Mouse (Mus musculus) myocyte (in vitro differentiated cells): ENCODE data around the gene Atl3. TPM values are rescaled to one million over a fixed set of nuclear protein-coding genes. Genes with fewer than 3 reads are reported as not detected.

Source experiments
- H3K27me3 ChIP-seq: one replicate; pipeline ENCODE4 v1.6.1; 2011; ENCODE audit not compliant: control insufficient read depth, insufficient read depth, insufficient read length
- H3K36me3 ChIP-seq: one replicate; pipeline ENCODE4 v1.6.1; 2011; ENCODE audit not compliant: control insufficient read depth, insufficient read depth
- H3K4me2 ChIP-seq: one replicate; pipeline ENCODE4 v1.6.1; 2011; ENCODE audit warnings: low read depth, control low read depth
- H3K4me3 ChIP-seq: one replicate; pipeline ENCODE4 v1.5.1; 2011; ENCODE audit warnings: mild to moderate bottlenecking, control low read depth, moderate library complexity
- H3K79me2 ChIP-seq: one replicate; pipeline ENCODE4 v1.6.1; 2011; ENCODE audit not compliant: control insufficient read depth, insufficient read depth
- H3ac ChIP-seq: one replicate; pipeline ENCODE4 v1.6.1; 2011; ENCODE audit not compliant: control insufficient read depth, insufficient read length
- CEBPB ChIP-seq: IDR thresholded peaks from 2 replicates; pipeline ENCODE4 v1.6.1; 2011; ENCODE audit warnings: mild to moderate bottlenecking, moderate library complexity; ENCODE audit not compliant: poor library complexity, insufficient read depth, severe bottlenecking
- E2F4 ChIP-seq: IDR thresholded peaks from one replicate; pipeline ENCODE4 v1.6.1; 2011; ENCODE audit warnings: mild to moderate bottlenecking, control low read depth, moderate library complexity; ENCODE audit not compliant: insufficient read depth
- MAX ChIP-seq: IDR thresholded peaks from one replicate; pipeline ENCODE4 v1.6.1; 2011; ENCODE audit warnings: low read depth, mild to moderate bottlenecking, control low read depth
- MYOD1 ChIP-seq, 3 experiments: IDR thresholded peaks; one replicate each; pipeline ENCODE4 v1.6.1; 2011; ENCODE audit warnings: control low read depth in 2 of 3, low read depth in 2 of 3, mild to moderate bottlenecking in 2 of 3, moderate library complexity in 1 of 3; ENCODE audit not compliant: insufficient read length in 2 of 3, control insufficient read depth in 1 of 3
- MYOG ChIP-seq, 3 experiments: IDR thresholded peaks; one replicate each; pipeline ENCODE4 v1.6.1; 2011; ENCODE audit warnings: control low read depth in 2 of 3, low read depth in 2 of 3, mild to moderate bottlenecking in 2 of 3; ENCODE audit not compliant: insufficient read length in 2 of 3, control insufficient read depth in 1 of 3, insufficient read depth in 1 of 3
- POLR2A ChIP-seq: IDR thresholded peaks from one replicate; pipeline ENCODE4 v1.6.1; 2011; ENCODE audit warnings: low read depth, mild to moderate bottlenecking, control low read depth, moderate library complexity; ENCODE audit not compliant: insufficient read length
- POLR2AphosphoS2 ChIP-seq: IDR thresholded peaks from one replicate; pipeline ENCODE4 v1.6.1; 2011; ENCODE audit warnings: low read depth, control low read depth; ENCODE audit not compliant: insufficient read length
- REST ChIP-seq: IDR thresholded peaks from one replicate; pipeline ENCODE4 v1.6.1; 2011; ENCODE audit warnings: mild to moderate bottlenecking, control low read depth, moderate library complexity; ENCODE audit not compliant: insufficient read depth, insufficient read length
- SRF ChIP-seq: IDR thresholded peaks from one replicate; pipeline ENCODE4 v1.6.1; 2011; ENCODE audit warnings: low read depth; ENCODE audit not compliant: control insufficient read depth, insufficient read length
- TCF12 ChIP-seq: IDR thresholded peaks from one replicate; pipeline ENCODE4 v1.6.1; 2011; ENCODE audit warnings: mild to moderate bottlenecking, control low read depth; ENCODE audit not compliant: poor library complexity, insufficient read depth, severe bottlenecking
- TCF3 ChIP-seq: IDR thresholded peaks from one replicate; pipeline ENCODE4 v1.6.1; 2011; ENCODE audit warnings: low read depth, control low read depth; ENCODE audit not compliant: insufficient read length
- USF1 ChIP-seq: IDR thresholded peaks from one replicate; pipeline ENCODE4 v1.6.1; 2011; ENCODE audit warnings: low read depth, mild to moderate bottlenecking, control low read depth, moderate library complexity
- polyA plus RNA-seq: library from polyadenylated mRNA; unstranded; fragments of >200 nt; fragmentation: generic; extraction: Trizol; gene quantifications from one replicate; pipeline ENCODE4 v1.2.1, GENCODE M21; 2012; ENCODE audit warnings: missing spikeins

Gene Atl3
- polyA plus RNA-seq, 1 experiment, result 14.4 TPM

- Histone ChIP-seq H3K4me2 (no peak overlapping the region), H3ac (no peak overlapping the region), H3K27me3 (no peaks in the 10 kb centered on the region), H3K4me3 (no peak overlapping the region), H3K36me3 (peaks cover 64% of the 10 kb centered on the region), H3K79me2 (no peaks in the 10 kb centered on the region)
- TF ChIP-seq E2F4 (no peak), MYOG (IDR thresholded peaks at IDR 0.05; ENCODE audit: control insufficient read depth in 1 of 3, insufficient read depth in 1 of 3, insufficient read length in 2 of 3, low read depth in 2 of 3) (no peak), POLR2A (no peak), CEBPB (no peak), MAX (no peak), TCF3 (no peak), REST (no peak), MYOD1 (IDR thresholded peaks at IDR 0.05; ENCODE audit: control insufficient read depth in 1 of 3, insufficient read length in 2 of 3, low read depth in 2 of 3) (no peak), USF1 (no peak), POLR2AphosphoS2 (no peak), SRF (no peak), TCF12 (no peak)
Measured at GRCm38 (mm10) chr19:7524879-7525278, 31.0 kb downstream of the Atl3 start.

GRCm38 (mm10) chr19:7528639-7529428 is 35.0 kb downstream of the Atl3 start:
- no peak overlapping the region for H3K4me3 ChIP-seq
- H3K36me3 ChIP-seq, result peaks cover 59% of the 10 kb centered on the region
- H3K27me3 ChIP-seq, result no peaks in the 10 kb centered on the region
- H3K79me2 ChIP-seq, result no peaks in the 10 kb centered on the region
- H3ac ChIP-seq, result no peak overlapping the region
- no peak overlapping the region for H3K4me2 ChIP-seq
- no peak for TF ChIP-seq MAX
- TF ChIP-seq TCF12, result no peak
- TF ChIP-seq REST, result no peak
- no peak for TF ChIP-seq POLR2A
- TF ChIP-seq SRF, result no peak
- no peak for TF ChIP-seq E2F4
- TF ChIP-seq CEBPB, result no peak
- TF ChIP-seq MYOG (IDR thresholded peaks at IDR 0.05; ENCODE audit: control insufficient read depth in 1 of 3, insufficient read depth in 1 of 3, insufficient read length in 2 of 3, low read depth in 2 of 3), result no peak
- TF ChIP-seq MYOD1 (IDR thresholded peaks at IDR 0.05; ENCODE audit: control insufficient read depth in 1 of 3, insufficient read length in 2 of 3, low read depth in 2 of 3), result no peak
- no peak for TF ChIP-seq USF1
- no peak for TF ChIP-seq POLR2AphosphoS2
- no peak for TF ChIP-seq TCF3

- Histone ChIP-seq H3K36me3 (peaks cover 63% of the 10 kb centered on the region), H3K4me2 (no peak overlapping the region), H3K79me2 (no peaks in the 10 kb centered on the region), H3ac (no peak overlapping the region), H3K27me3 (no peaks in the 10 kb centered on the region), H3K4me3 (no peak overlapping the region)
- no peak for TF ChIP-seq SRF
- no peak for TF ChIP-seq CEBPB
- TF ChIP-seq REST, result no peak
- no peak for TF ChIP-seq MAX
- TF ChIP-seq MYOD1 (IDR thresholded peaks at IDR 0.05; ENCODE audit: control insufficient read depth in 1 of 3, insufficient read length in 2 of 3, low read depth in 2 of 3), result no peak
- TF ChIP-seq USF1, result no peak
- no peak for TF ChIP-seq MYOG (IDR thresholded peaks at IDR 0.05; ENCODE audit: control insufficient read depth in 1 of 3, insufficient read depth in 1 of 3, insufficient read length in 2 of 3, low read depth in 2 of 3)
- TF ChIP-seq POLR2A, result no peak
- TF ChIP-seq E2F4, result no peak
- TF ChIP-seq POLR2AphosphoS2, result no peak
- TF ChIP-seq TCF3, result no peak
- TF ChIP-seq TCF12, result no peak
Measured at GRCm38 (mm10) chr19:7531906-7532305, 38.1 kb downstream of the Atl3 start.

GRCm38 (mm10) chr19:7533891-7534290 is 40.1 kb downstream of the Atl3 start:
- Histone ChIP-seq H3K27me3 (no peaks in the 10 kb centered on the region), H3K36me3 (peaks cover 57% of the 10 kb centered on the region), H3K79me2 (no peaks in the 10 kb centered on the region), H3K4me2 (no peak overlapping the region), H3ac (no peak overlapping the region), H3K4me3 (no peak overlapping the region)
- no peak for TF ChIP-seq REST
- TF ChIP-seq TCF12, result no peak
- no peak for TF ChIP-seq MAX
- TF ChIP-seq POLR2A, result no peak
- TF ChIP-seq MYOD1 (IDR thresholded peaks at IDR 0.05; ENCODE audit: control insufficient read depth in 1 of 3, insufficient read length in 2 of 3, low read depth in 2 of 3), result no peak
- TF ChIP-seq TCF3, result no peak
- TF ChIP-seq CEBPB, result no peak
- TF ChIP-seq E2F4, result no peak
- TF ChIP-seq MYOG (IDR thresholded peaks at IDR 0.05; ENCODE audit: control insufficient read depth in 1 of 3, insufficient read depth in 1 of 3, insufficient read length in 2 of 3, low read depth in 2 of 3), result no peak
- no peak for TF ChIP-seq POLR2AphosphoS2
- no peak for TF ChIP-seq SRF
- no peak for TF ChIP-seq USF1
